Mouse (Mus musculus): ENCODE measurements at regions not wholly inside any gene's neighbourhood (a gene's known extent, or its start where the extent isn't known, plus 50 kb on each side); places are given as distances from the start of the nearest gene placed in this dataset.

- Histone ChIP-seq H3K9me3 (replicated peaks; ENCODE audit: insufficient read depth, low read length) (no peaks in the 10 kb centered on the region), H3K27me3 (ENCODE audit: control insufficient read depth in 1 of 2, insufficient read depth in 2 of 2, low read length in 2 of 2) (no peaks in the 10 kb centered on the region), H3K4me1 (ENCODE audit: control insufficient read depth in 1 of 2, insufficient read depth in 2 of 2, low read length in 2 of 2) (peaks cover 4 to 11% of the 10 kb centered on the region in 2 experiments; a peak in 3 of 4 replicates), H3K4me3 (ENCODE audit: control insufficient read depth in 1 of 2, insufficient read depth in 1 of 2, low read depth in 2 of 2, low read length in 2 of 2) (no peak overlapping the region), H3K27ac (ENCODE audit: control insufficient read depth, low read depth, low read length) (no peak overlapping the region), H3K79me2 (ENCODE audit: control insufficient read depth, insufficient read depth, low read length, poor library complexity) (no peaks in the 10 kb centered on the region), H3K36me3 (ENCODE audit: control insufficient read depth in 1 of 2, insufficient read depth in 2 of 2, low read length in 2 of 2) (peaks cover 0 to 4% of the 10 kb centered on the region in 2 experiments; a peak in 1 of 4 replicates), H3K9ac (ENCODE audit: control insufficient read depth, low read depth, low read length, poor library complexity, severe bottlenecking) (no peak overlapping the region)
- DNase-seq (ENCODE audit: low read depth, low spot score), result no peak
- TF ChIP-seq MEF2A (IDR thresholded peaks at IDR 0.05; ENCODE audit: extremely low read depth, insufficient replicate concordance, low read depth, low read length, poor library complexity, severe bottlenecking) (no peak), ZC3H11A (IDR thresholded peaks at IDR 0.05; ENCODE audit: low read depth, low read length) (no peak), POLR2A (IDR thresholded peaks at IDR 0.05; ENCODE audit: control insufficient read depth in 1 of 2, insufficient read depth in 1 of 2, low read depth in 1 of 2, low read length in 2 of 2, poor library complexity in 1 of 2) (no peak), ZMIZ1 (IDR thresholded peaks at IDR 0.05; ENCODE audit: low read depth, low read length) (no peak), HCFC1 (IDR thresholded peaks at IDR 0.05; ENCODE audit: low read depth, low read length) (no peak), SIN3A (IDR thresholded peaks at IDR 0.05; ENCODE audit: low read length) (no peak), CHD1 (IDR thresholded peaks at IDR 0.05; ENCODE audit: low read depth, low read length) (no peak)
Measured at GRCm38 (mm10) chr5:64623653-64624052, 179.5 kb upstream of the Klf3 start.

- no peak overlapping the region for H3K27ac ChIP-seq (ENCODE audit: control insufficient read depth, low read depth, low read length)
- peaks cover 4 to 11% of the 10 kb centered on the region in 2 experiments; a peak in 3 of 4 replicates for H3K4me1 ChIP-seq (ENCODE audit: control insufficient read depth in 1 of 2, insufficient read depth in 2 of 2, low read length in 2 of 2)
- DNase-seq (ENCODE audit: low read depth, low spot score), result no peak
- TF ChIP-seq CHD1 (IDR thresholded peaks at IDR 0.05; ENCODE audit: low read depth, low read length) (no peak), MAX (IDR thresholded peaks at IDR 0.05; ENCODE audit: low read length) (no peak), ETS1 (IDR thresholded peaks at IDR 0.05; ENCODE audit: low read depth, low read length) (no peak), SIN3A (IDR thresholded peaks at IDR 0.05; ENCODE audit: low read length) (no peak), MAFK (IDR thresholded peaks at IDR 0.05; ENCODE audit: borderline replicate concordance, low read depth, low read length) (no peak)
- H3K9ac ChIP-seq (ENCODE audit: control insufficient read depth, low read depth, low read length, poor library complexity, severe bottlenecking), result no peak overlapping the region
- H3K9me3 ChIP-seq (replicated peaks; ENCODE audit: insufficient read depth, low read length), result no peaks in the 10 kb centered on the region
- no peaks in the 10 kb centered on the region for H3K27me3 ChIP-seq (ENCODE audit: control insufficient read depth in 1 of 2, insufficient read depth in 2 of 2, low read length in 2 of 2)
- H3K79me2 ChIP-seq (ENCODE audit: control insufficient read depth, insufficient read depth, low read length, poor library complexity), result no peaks in the 10 kb centered on the region
- peaks cover 0 to 4% of the 10 kb centered on the region in 2 experiments; a peak in 1 of 4 replicates for H3K36me3 ChIP-seq (ENCODE audit: control insufficient read depth in 1 of 2, insufficient read depth in 2 of 2, low read length in 2 of 2)
- no peak overlapping the region for H3K4me3 ChIP-seq (ENCODE audit: control insufficient read depth in 1 of 2, insufficient read depth in 1 of 2, low read depth in 2 of 2, low read length in 2 of 2)
Measured at GRCm38 (mm10) chr5:64624205-64624604, 179.0 kb upstream of the Klf3 start.

GRCm38 (mm10) chr5:64625421-64625820 lies 177.8 kb upstream of the Klf3 start:
- no peak for DNase-seq (ENCODE audit: low read depth, low spot score)
- peaks cover 0 to 4% of the 10 kb centered on the region in 2 experiments; a peak in 1 of 4 replicates for H3K36me3 ChIP-seq (ENCODE audit: control insufficient read depth in 1 of 2, insufficient read depth in 2 of 2, low read length in 2 of 2)
- H3K79me2 ChIP-seq (ENCODE audit: control insufficient read depth, insufficient read depth, low read length, poor library complexity), result no peaks in the 10 kb centered on the region
- H3K27ac ChIP-seq (ENCODE audit: control insufficient read depth, low read depth, low read length), result no peak overlapping the region
- H3K27me3 ChIP-seq (ENCODE audit: control insufficient read depth in 1 of 2, insufficient read depth in 2 of 2, low read length in 2 of 2), result no peaks in the 10 kb centered on the region
- H3K4me3 ChIP-seq (ENCODE audit: control insufficient read depth in 1 of 2, insufficient read depth in 1 of 2, low read depth in 2 of 2, low read length in 2 of 2), result no peak overlapping the region
- peaks cover 4 to 11% of the 10 kb centered on the region in 2 experiments; a peak in 3 of 4 replicates for H3K4me1 ChIP-seq (ENCODE audit: control insufficient read depth in 1 of 2, insufficient read depth in 2 of 2, low read length in 2 of 2)
- TF ChIP-seq TCF12 (IDR thresholded peaks at IDR 0.05; ENCODE audit: low read depth, low read length) (no peak), ZMIZ1 (IDR thresholded peaks at IDR 0.05; ENCODE audit: low read depth, low read length) (no peak), EP300 (IDR thresholded peaks at IDR 0.05; ENCODE audit: low read depth in 1 of 2, low read length in 2 of 2) (no peak), GATA1 (IDR thresholded peaks at IDR 0.05; ENCODE audit: low read depth, low read length) (no peak), MEF2A (IDR thresholded peaks at IDR 0.05; ENCODE audit: extremely low read depth, insufficient replicate concordance, low read depth, low read length, poor library complexity, severe bottlenecking) (no peak), POLR2AphosphoS5 (IDR thresholded peaks at IDR 0.05; ENCODE audit: borderline replicate concordance, low read depth, low read length) (no peak), MXI1 (IDR thresholded peaks at IDR 0.05; ENCODE audit: low read depth, low read length) (no peak), RCOR1 (IDR thresholded peaks at IDR 0.05; ENCODE audit: low read depth, low read length) (no peak), JUND (IDR thresholded peaks at IDR 0.05; ENCODE audit: low read depth, low read length) (no peak)
- no peaks in the 10 kb centered on the region for H3K9me3 ChIP-seq (replicated peaks; ENCODE audit: insufficient read depth, low read length)
- H3K9ac ChIP-seq (ENCODE audit: control insufficient read depth, low read depth, low read length, poor library complexity, severe bottlenecking), result no peak overlapping the region

Measured in MEL (cell line).